Mouse (Mus musculus) stomach, embryonic 14.5 days (tissue): ENCODE data around the gene Gm5134. TPM values are rescaled to one million over a fixed set of nuclear protein-coding genes. Genes with fewer than 3 reads are reported as not detected.

ENCODE experiments used
- ATAC-seq: fragments of 200-750 bp; cut with Nextera tagmentation; 2 replicates; pipeline ENCODE4 v1.8.0; 2017; ENCODE audit warnings: low read depth, moderate TSS enrichment; ENCODE audit not compliant: insufficient number of reproducible peaks, insufficient read depth, low FRiP score
- H3K27ac ChIP-seq: fragments of 300-500 bp; sonication (generic); 2 replicates; pipeline ENCODE4 v1.5.1; 2014; ENCODE audit warnings: mild to moderate bottlenecking, low read length, moderate library complexity, mixed read lengths
- H3K27me3 ChIP-seq: fragments of 300-500 bp; sonication (generic); 2 replicates; pipeline ENCODE4 v1.6.1; 2014; ENCODE audit warnings: low read length, control low read depth, mixed read lengths; ENCODE audit not compliant: control insufficient read depth, insufficient read depth
- H3K36me3 ChIP-seq: fragments of 300-500 bp; sonication (generic); 2 replicates; pipeline ENCODE4 v1.6.1; 2014; ENCODE audit warnings: mild to moderate bottlenecking, control low read depth, low read length, moderate library complexity, mixed read lengths; ENCODE audit not compliant: control insufficient read depth, insufficient read depth
- H3K4me1 ChIP-seq: fragments of 300-500 bp; sonication (generic); 2 replicates; pipeline ENCODE4 v1.6.1; 2014; ENCODE audit warnings: low read length, control low read depth, mixed read lengths; ENCODE audit not compliant: control insufficient read depth, insufficient read depth
- H3K4me2 ChIP-seq: fragments of 300-500 bp; sonication (generic); replicated peaks from 2 replicates; pipeline ENCODE4 v1.6.1; 2014; ENCODE audit warnings: low read depth, low read length, control low read depth
- H3K4me3 ChIP-seq: fragments of 300-500 bp; sonication (generic); 2 replicates; pipeline ENCODE4 v1.5.1; 2014; ENCODE audit warnings: low read depth, low read length, control low read depth
- H3K9ac ChIP-seq: fragments of 300-500 bp; sonication (generic); replicated peaks from 2 replicates; pipeline ENCODE4 v1.6.1; 2014; ENCODE audit warnings: low read depth, mild to moderate bottlenecking, control low read depth, low read length, moderate library complexity, mixed read lengths
- H3K9me3 ChIP-seq: fragments of 300-500 bp; sonication (generic); 2 replicates; pipeline ENCODE4 v1.6.1; 2016; ENCODE audit warnings: low read depth, low read length, control low read depth; ENCODE audit not compliant: control insufficient read depth
- WGBS: fragments of 180-500 bp; shearing (Covaris S2); extraction: QIAGEN DNeasy Blood & Tissue Kit; methylation state at CpG from one replicate; pipeline ENCODE4 v1.1.7; 2014; 5-methylcytosine and 5-hydroxymethylcytosine counted together
- polyA plus RNA-seq: library from polyadenylated mRNA; unstranded; fragments of >200 nt; fragmentation: Nextera tagmentation; extraction: Ambion mirVana; gene quantifications from 2 replicates; pipeline ENCODE4 v1.2.1, GENCODE M21; 2014

The Gm5134 gene
- polyA plus RNA-seq, 1 experiment from 2014 or later: not detected

- H3K4me2 ChIP-seq: peak within 1 kb of the TSS; percentile 45
- H3K27ac ChIP-seq: no peak within 1 kb of the TSS
- peak within 1 kb of the TSS; percentile 37 for H3K4me3 ChIP-seq
- no peaks in the 10 kb centered on the region for H3K9me3 ChIP-seq
- ATAC-seq: peak; percentile 76
- no peak within 1 kb of the TSS for H3K9ac ChIP-seq
- no peaks in the 10 kb centered on the region for H3K36me3 ChIP-seq
- peaks cover 14% of the 10 kb centered on the region for H3K4me1 ChIP-seq
- H3K27me3 ChIP-seq: no peaks in the 10 kb centered on the region
- 2% methylated on average over 51 of the region's 51 CpGs for WGBS
These were observed 18.4 kb upstream of the Gm5134 start, which contains the start of gene Mmp11 for GRCm38 (mm10) chr10:75935680-75936541. Mmp11 (minus strand) TSS chr10:75936496.

GRCm38 (mm10) chr10:75936909-75937667 lies 17.2 kb upstream of the Gm5134 start:
- no peaks in the 10 kb centered on the region for H3K36me3 ChIP-seq
- no peak overlapping the region for H3K4me3 ChIP-seq
- 50% methylated on average over 18 of the region's 18 CpGs for WGBS
- no peak overlapping the region for H3K4me2 ChIP-seq
- peaks cover 4% of the 10 kb centered on the region; the same call in 1 of the 2 replicates for H3K4me1 ChIP-seq
- no peaks in the 10 kb centered on the region for H3K27me3 ChIP-seq
- no peaks in the 10 kb centered on the region for H3K9me3 ChIP-seq
- no peak overlapping the region for H3K9ac ChIP-seq
- no peak overlapping the region for H3K27ac ChIP-seq
- ATAC-seq: no peak

GRCm38 (mm10) chr10:75937851-75938643 lies 16.3 kb upstream of the Gm5134 start:
- H3K4me3 ChIP-seq: no peak overlapping the region
- H3K27ac ChIP-seq: no peak overlapping the region
- no peaks in the 10 kb centered on the region for H3K27me3 ChIP-seq
- 56% methylated on average over 10 of the region's 10 CpGs for WGBS
- no peaks in the 10 kb centered on the region for H3K36me3 ChIP-seq
- no peaks in the 10 kb centered on the region for H3K9me3 ChIP-seq
- no peak overlapping the region for H3K9ac ChIP-seq
- H3K4me1 ChIP-seq: 0 out of 2 replicates have a peak, but pooled peaks cover 4% of the 10 kb centered on the region
- H3K4me2 ChIP-seq: no peak overlapping the region
- no peak for ATAC-seq

- Histone ChIP-seq H3K4me3 (no peak overlapping the region), H3K27ac (no peak overlapping the region), H3K4me2 (no peak overlapping the region), H3K9ac (no peak overlapping the region), H3K27me3 (no peaks in the 10 kb centered on the region), H3K9me3 (no peaks in the 10 kb centered on the region), H3K4me1 (peaks cover 11% of the 10 kb centered on the region; the same call in 1 of the 2 replicates), H3K36me3 (no peaks in the 10 kb centered on the region)
- 54% methylated on average over 9 of the region's 9 CpGs for WGBS
- no peak for ATAC-seq
These were observed 14.7 kb upstream of the Gm5134 start for GRCm38 (mm10) chr10:75939481-75940234.

GRCm38 (mm10) chr10:75940520-75940919 lies 13.8 kb upstream of the Gm5134 start, which contains the start of gene Gm867:
Gm867 (minus strand) TSS chr10:75940672.
- Histone ChIP-seq H3K9ac (no peak within 1 kb of the TSS), H3K9me3 (no peaks in the 10 kb centered on the region), H3K36me3 (no peaks in the 10 kb centered on the region), H3K27ac (no peak within 1 kb of the TSS), H3K4me1 (peaks cover 11% of the 10 kb centered on the region; the same call in 1 of the 2 replicates), H3K27me3 (no peaks in the 10 kb centered on the region), H3K4me2 (no peak within 1 kb of the TSS), H3K4me3 (no peak within 1 kb of the TSS)
- WGBS: 79% methylated on average over 5 of the region's 5 CpGs
- no peak for ATAC-seq

- Histone ChIP-seq H3K9me3 (no peaks in the 10 kb centered on the region), H3K27ac (no peak overlapping the region), H3K4me3 (no peak overlapping the region), H3K27me3 (no peaks in the 10 kb centered on the region), H3K4me2 (no peak overlapping the region), H3K36me3 (no peaks in the 10 kb centered on the region), H3K9ac (no peak overlapping the region), H3K4me1 (peaks cover 11% of the 10 kb centered on the region; the same call in 1 of the 2 replicates)
- no peak for ATAC-seq
- WGBS: 66% methylated on average over 9 of the region's 9 CpGs
These were observed 13.1 kb upstream of the Gm5134 start for GRCm38 (mm10) chr10:75941042-75941824.

GRCm38 (mm10) chr10:75942736-75943477 lies 11.4 kb upstream of the Gm5134 start, which contains the start of gene Vpreb3:
Vpreb3 (plus strand) TSS chr10:75943057.
- Histone ChIP-seq H3K36me3 (no peaks in the 10 kb centered on the region), H3K27ac (peak within 1 kb of the TSS; percentile 67), H3K4me2 (no peak within 1 kb of the TSS), H3K4me3 (no peak within 1 kb of the TSS), H3K9me3 (no peaks in the 10 kb centered on the region), H3K4me1 (peaks cover 11% of the 10 kb centered on the region; the same call in 1 of the 2 replicates), H3K27me3 (no peaks in the 10 kb centered on the region), H3K9ac (no peak within 1 kb of the TSS)
- 78% methylated on average over 15 of the region's 15 CpGs for WGBS
- no peak for ATAC-seq
